Mouse (Mus musculus): ENCODE data around the gene Nckap5l. TPM values are rescaled to one million over a fixed set of nuclear protein-coding genes. Genes with fewer than 3 reads are reported as not detected.

The Nckap5l gene
- total and polyA plus RNA-seq, 2 experiments from 2014 or later, result 5.0 to 35.0 TPM

GRCm38 (mm10) chr15:99420521-99421014 lies 37.0 kb downstream of the Nckap5l start:
- Histone ChIP-seq H3K4me1 (ENCODE audit: control insufficient read depth, insufficient read depth) (peaks cover 12% of the 10 kb centered on the region; the same call in 1 of the 2 replicates), H3K4me2 (ENCODE audit: low read depth, low read length) (peak overlapping the region; percentile 38), H3K4me3 (ENCODE audit: low read depth, low read length) (no peak overlapping the region), H3K9me3 (replicated peaks; ENCODE audit: control insufficient read depth, low read length) (no peaks in the 10 kb centered on the region), H3K27me3 (ENCODE audit: control insufficient read depth, insufficient read depth, low read length) (no peaks in the 10 kb centered on the region), H3K27ac (ENCODE audit: low read depth) (peak overlapping the region; percentile 91), H3K36me3 (replicated peaks; ENCODE audit: control insufficient read depth, insufficient read depth, low read length) (peaks cover 23% of the 10 kb centered on the region), H3K9ac (replicated peaks; ENCODE audit: low read depth, low read length) (no peak overlapping the region)
- WGBS, result 21% methylated on average over 12 of the region's 12 CpGs
- TF ChIP-seq EP300 (IDR thresholded peaks at IDR 0.05; ENCODE audit: low read depth), result peak; percentile 13; the same call in 1 of the 2 replicates
- no peak for TF ChIP-seq CTCF (IDR thresholded peaks at IDR 0.05; ENCODE audit: low read depth)
- DNase-seq (ENCODE audit: low spot score) (peak; percentile 83), ATAC-seq (ENCODE audit: insufficient read depth, low read depth) (peak; percentile 74)

- no peak for DNase-seq (ENCODE audit: low spot score)
- no peaks in the 10 kb centered on the region for H3K27me3 ChIP-seq (ENCODE audit: control insufficient read depth, insufficient read depth, low read length)
- 41% methylated on average over 5 of the region's 5 CpGs for WGBS
Measured at GRCm38 (mm10) chr15:99420101-99420500, 37.4 kb downstream of the Nckap5l start.

GRCm38 (mm10) chr15:99417692-99418271 lies 39.8 kb downstream of the Nckap5l start:
- WGBS, result 19% methylated on average over 17 of the region's 17 CpGs
- DNase-seq (ENCODE audit: low spot score), result no peak

More at GRCm38 (mm10) chr15:99420101-99420500, 37.4 kb downstream of the Nckap5l start:
- H3K9ac ChIP-seq (replicated peaks; ENCODE audit: low read depth, low read length), result no peak overlapping the region
- H3K36me3 ChIP-seq (replicated peaks; ENCODE audit: control insufficient read depth, insufficient read depth, low read length), result peaks cover 20% of the 10 kb centered on the region
- peak overlapping the region; percentile 91 for H3K27ac ChIP-seq (ENCODE audit: low read depth)
- no peak for ATAC-seq (ENCODE audit: insufficient read depth, low read depth)
- H3K4me2 ChIP-seq (ENCODE audit: low read depth, low read length), result peak overlapping the region; percentile 38
- H3K4me1 ChIP-seq (ENCODE audit: control insufficient read depth, insufficient read depth), result peaks cover 12% of the 10 kb centered on the region; the same call in 1 of the 2 replicates
- no peak overlapping the region for H3K4me3 ChIP-seq (ENCODE audit: low read depth, low read length)
- TF ChIP-seq EP300 (IDR thresholded peaks at IDR 0.05; ENCODE audit: low read depth) (no peak), CTCF (IDR thresholded peaks at IDR 0.05; ENCODE audit: low read depth) (no peak)
- H3K9me3 ChIP-seq (replicated peaks; ENCODE audit: control insufficient read depth, low read length), result no peaks in the 10 kb centered on the region

GRCm38 (mm10) chr15:99416957-99417356 lies 40.6 kb downstream of the Nckap5l start:
- peaks cover 5% of the 10 kb centered on the region; the same call in 1 of the 2 replicates for H3K36me3 ChIP-seq (replicated peaks; ENCODE audit: control insufficient read depth, insufficient read depth, low read length)
- H3K9me3 ChIP-seq (replicated peaks; ENCODE audit: control insufficient read depth, low read length), result no peaks in the 10 kb centered on the region
- H3K27ac ChIP-seq (ENCODE audit: low read depth), result no peak overlapping the region
- 0 out of 2 replicates have a peak overlapping the region, but pooled peaks have one; percentile 1 for H3K4me3 ChIP-seq (ENCODE audit: low read depth, low read length)
- WGBS, result 29% methylated on average over 4 of the region's 4 CpGs
- ATAC-seq (ENCODE audit: insufficient read depth, low read depth) (no peak), DNase-seq (ENCODE audit: low spot score) (no peak)
- H3K4me1 ChIP-seq (ENCODE audit: control insufficient read depth, insufficient read depth), result peaks cover 12% of the 10 kb centered on the region; the same call in 1 of the 2 replicates
- H3K27me3 ChIP-seq (ENCODE audit: control insufficient read depth, insufficient read depth, low read length), result no peaks in the 10 kb centered on the region
- H3K4me2 ChIP-seq (ENCODE audit: low read depth, low read length), result peak overlapping the region; percentile 24
- no peak overlapping the region for H3K9ac ChIP-seq (replicated peaks; ENCODE audit: low read depth, low read length)
- TF ChIP-seq CTCF (IDR thresholded peaks at IDR 0.05; ENCODE audit: low read depth) (no peak), EP300 (IDR thresholded peaks at IDR 0.05; ENCODE audit: low read depth) (no peak)

More at GRCm38 (mm10) chr15:99417692-99418271, 39.8 kb downstream of the Nckap5l start:
- Histone ChIP-seq H3K9me3 (replicated peaks; ENCODE audit: control insufficient read depth, low read length) (no peaks in the 10 kb centered on the region), H3K4me3 (ENCODE audit: low read depth, low read length) (no peak overlapping the region), H3K27me3 (ENCODE audit: control insufficient read depth, insufficient read depth, low read length) (no peaks in the 10 kb centered on the region), H3K27ac (ENCODE audit: low read depth) (peak overlapping the region; percentile 54; the same call in 1 of the 2 replicates), H3K4me1 (ENCODE audit: control insufficient read depth, insufficient read depth) (peaks cover 12% of the 10 kb centered on the region; the same call in 1 of the 2 replicates), H3K36me3 (replicated peaks; ENCODE audit: control insufficient read depth, insufficient read depth, low read length) (peaks cover 9% of the 10 kb centered on the region; the same call in 1 of the 2 replicates), H3K9ac (replicated peaks; ENCODE audit: low read depth, low read length) (no peak overlapping the region), H3K4me2 (ENCODE audit: low read depth, low read length) (no peak overlapping the region)
- no peak for ATAC-seq (ENCODE audit: insufficient read depth, low read depth)
- TF ChIP-seq EP300 (IDR thresholded peaks at IDR 0.05; ENCODE audit: low read depth) (no peak), CTCF (IDR thresholded peaks at IDR 0.05; ENCODE audit: low read depth) (no peak)

- peak overlapping the region; percentile 24 for H3K4me2 ChIP-seq (ENCODE audit: low read depth, low read length)
- no peak overlapping the region for H3K27ac ChIP-seq (ENCODE audit: low read depth)
- peaks cover 11% of the 10 kb centered on the region; the same call in 1 of the 2 replicates for H3K4me1 ChIP-seq (ENCODE audit: control insufficient read depth, insufficient read depth)
- no peak for ATAC-seq (ENCODE audit: insufficient read depth, low read depth)
- WGBS, result 17% methylated on average over 13 of the region's 13 CpGs
- no peaks in the 10 kb centered on the region for H3K9me3 ChIP-seq (replicated peaks; ENCODE audit: control insufficient read depth, low read length)
- no peaks in the 10 kb centered on the region for H3K27me3 ChIP-seq (ENCODE audit: control insufficient read depth, insufficient read depth, low read length)
- peak; percentile 100 for TF ChIP-seq CTCF (IDR thresholded peaks at IDR 0.05; ENCODE audit: low read depth)
- no peak for TF ChIP-seq EP300 (IDR thresholded peaks at IDR 0.05; ENCODE audit: low read depth)
- no peaks in the 10 kb centered on the region for H3K36me3 ChIP-seq (replicated peaks; ENCODE audit: control insufficient read depth, insufficient read depth, low read length)
- peak; percentile 78 for DNase-seq (ENCODE audit: low spot score)
- 0 out of 2 replicates have a peak overlapping the region, but pooled peaks have one; percentile 1 for H3K4me3 ChIP-seq (ENCODE audit: low read depth, low read length)
- no peak overlapping the region for H3K9ac ChIP-seq (replicated peaks; ENCODE audit: low read depth, low read length)
Measured at GRCm38 (mm10) chr15:99416348-99416882, 41.1 kb downstream of the Nckap5l start.
